Mouse (Mus musculus): ENCODE measurements at regions not wholly inside any gene's neighbourhood (a gene's known extent, or its start where the extent isn't known, plus 50 kb on each side); places are given as distances from the start of the nearest gene placed in this dataset.

DNA sequence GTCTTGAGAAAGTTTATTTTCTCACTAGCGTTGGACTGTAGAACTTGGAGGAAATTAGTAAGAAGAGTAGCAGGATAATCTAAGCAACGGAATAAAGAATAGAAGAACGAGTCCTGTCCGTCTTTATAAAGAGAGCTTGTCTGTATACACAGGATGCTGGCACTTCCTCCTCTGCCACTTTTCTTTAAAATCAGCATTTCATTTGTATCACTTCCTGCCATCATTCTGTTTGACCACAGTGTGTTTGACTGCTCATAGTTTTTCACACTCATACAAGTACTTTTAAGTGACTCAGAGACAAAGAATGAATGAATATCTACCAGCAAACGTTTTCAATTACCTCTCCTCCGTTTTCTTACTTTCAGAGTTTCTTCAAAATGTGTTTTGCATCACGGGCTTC, 461.0 kb upstream of the Cntn3 start:
- TF ChIP-seq EP300 (IDR thresholded peaks at IDR 0.05; ENCODE audit: insufficient read depth, low read depth, low read length) (no peak), CTCF (IDR thresholded peaks at IDR 0.05) (no peak), POLR2A (IDR thresholded peaks at IDR 0.05; ENCODE audit: insufficient read depth, low read depth, low read length) (no peak)

Data from heart, adult 2 months (tissue).